Mouse (Mus musculus): ENCODE measurements around the gene Hebp1.

- TF ChIP-seq CTCF (IDR thresholded peaks at IDR 0.05; ENCODE audit: low read depth, low read length) (no peak), POLR2A (IDR thresholded peaks at IDR 0.05; ENCODE audit: borderline replicate concordance, low read depth, low read length) (no peak)
These were observed 5.9 kb upstream of the Hebp1 start for GRCm38 (mm10) chr6:135203737-135204136.

Measured in bone marrow macrophage, adult 2 months (primary cell).